Mouse (Mus musculus): ENCODE results near the gene Tbc1d9.

GRCm38 (mm10) chr8:83141358-83141757 is 23.8 kb upstream of the Tbc1d9 start:
- TF ChIP-seq EP300 (IDR thresholded peaks at IDR 0.05; ENCODE audit: low read depth) = no peak
- no peak for TF ChIP-seq CTCF (IDR thresholded peaks at IDR 0.05; ENCODE audit: low read depth)

Measured in heart, postnatal 0 days (tissue).